Mouse (Mus musculus) monocyte, adult 5-6 weeks (primary cell): ENCODE measurements around the gene Clnk. TPM values are rescaled to one million over a fixed set of nuclear protein-coding genes. Genes with fewer than 3 reads are reported as not detected.

ENCODE experiments used
- ATAC-seq: fragments of 153-309, 156-312 bp; replicated peaks from 2 replicates; pipeline ENCODE4 v1.8.0; 2017; ENCODE audit warnings: mild to moderate bottlenecking; ENCODE audit not compliant: low TSS enrichment, insufficient number of reproducible peaks, severe bottlenecking, poor library complexity, low FRiP score
- total RNA-seq: library from RNA; stranded (forward); fragments of 200-1000, 200-491, 200-594 nt; gene quantifications from 3 replicates; pipeline ENCODE4 v1.2.3, GENCODE M21; 2017

The Clnk gene
- total RNA-seq, 1 experiment from 2014 or later, result 9.5 TPM

- no peak for ATAC-seq
Observed at GRCm38 (mm10) chr5:38862288-38862985, 14.2 kb downstream of the Clnk start.

- ATAC-seq, result no peak
Observed at GRCm38 (mm10) chr5:38858015-38858721, 18.4 kb downstream of the Clnk start.

GRCm38 (mm10) chr5:38857591-38857990 lies 19.0 kb downstream of the Clnk start:
- no peak for ATAC-seq

GRCm38 (mm10) chr5:38850171-38850570 lies 26.4 kb downstream of the Clnk start:
- no peak for ATAC-seq

- ATAC-seq, result no peak
Observed at GRCm38 (mm10) chr5:38845529-38845928, 31.1 kb downstream of the Clnk start.

GRCm38 (mm10) chr5:38844312-38844711 lies 32.3 kb downstream of the Clnk start:
- no peak for ATAC-seq

- no peak for ATAC-seq
Observed at GRCm38 (mm10) chr5:38839981-38840380, 36.6 kb downstream of the Clnk start.

- no peak for ATAC-seq
Observed at GRCm38 (mm10) chr5:38827310-38827709, 49.3 kb downstream of the Clnk start.

GRCm38 (mm10) chr5:38826586-38826985 lies 50.0 kb downstream of the Clnk start:
- no peak for ATAC-seq

GRCm38 (mm10) chr5:38824132-38824965 lies 52.3 kb downstream of the Clnk start:
- no peak for ATAC-seq

GRCm38 (mm10) chr5:38813391-38814109 lies 63.1 kb downstream of the Clnk start:
- ATAC-seq, result no peak

- ATAC-seq, result no peak
Observed at GRCm38 (mm10) chr5:38812916-38813315, 63.7 kb downstream of the Clnk start.

GRCm38 (mm10) chr5:38812386-38812785 lies 64.2 kb downstream of the Clnk start:
- ATAC-seq, result no peak

GRCm38 (mm10) chr5:38798910-38799309 lies 77.7 kb downstream of the Clnk start:
- no peak for ATAC-seq

- ATAC-seq, result no peak
Observed at GRCm38 (mm10) chr5:38795139-38795538, 81.5 kb downstream of the Clnk start.

GRCm38 (mm10) chr5:38791116-38791515 lies 85.5 kb downstream of the Clnk start:
- ATAC-seq, result no peak

- no peak for ATAC-seq
Observed at GRCm38 (mm10) chr5:38788820-38789219, 87.8 kb downstream of the Clnk start.

- ATAC-seq, result no peak
Observed at GRCm38 (mm10) chr5:38787851-38788520, 88.6 kb downstream of the Clnk start.
